Mouse (Mus musculus) cortical plate, adult 2 months (tissue): Measurements from ENCODE around the gene Vnn3.

Experiments
- CTCF ChIP-seq: fragments of 200-500 bp; IDR thresholded peaks from 2 replicates; pipeline ENCODE4 v1.5.1; 2011; ENCODE audit warnings: mild to moderate bottlenecking, control low read depth, low read length; ENCODE audit not compliant: insufficient read depth; ENCODE audit errors: extremely low read depth
- POLR2A ChIP-seq: fragments of 200-500 bp; IDR thresholded peaks from 2 replicates; pipeline ENCODE4 v1.6.1; 2011; ENCODE audit warnings: mild to moderate bottlenecking, low read length, control low read depth; ENCODE audit not compliant: insufficient read depth; ENCODE audit errors: extremely low read depth

GRCm38 (mm10) chr10:23895376-23895775, 44.1 kb downstream of the Vnn3 start:
- no peak for TF ChIP-seq CTCF
- TF ChIP-seq POLR2A: no peak
